Mouse (Mus musculus) kidney, embryonic 15.5 days (tissue): ENCODE measurements at regions not wholly inside any gene's neighbourhood (a gene's known extent, or its start where the extent isn't known, plus 50 kb on each side); places are given as distances from the start of the nearest gene placed in this dataset.

Experiments used
- ATAC-seq: fragments of 200-750 bp; cut with Nextera tagmentation; replicated peaks from 2 replicates; pipeline ENCODE4 v1.8.0; 2017; ENCODE audit warnings: moderate TSS enrichment; ENCODE audit not compliant: low FRiP score
- H3K27ac ChIP-seq: fragments of 300-500 bp; sonication (generic); 2 replicates; pipeline ENCODE4 v1.5.1; 2015; ENCODE audit warnings: mild to moderate bottlenecking, inconsistent platforms
- H3K27me3 ChIP-seq: fragments of 300-500 bp; sonication (generic); 2 replicates; pipeline ENCODE4 v1.6.1; 2015; ENCODE audit warnings: inconsistent platforms
- H3K36me3 ChIP-seq: fragments of 300-500 bp; sonication (generic); 2 replicates; pipeline ENCODE4 v1.6.1; 2015; ENCODE audit warnings: inconsistent platforms
- H3K4me1 ChIP-seq: fragments of 300-500 bp; sonication (generic); 2 replicates; pipeline ENCODE4 v1.6.1; 2015; ENCODE audit warnings: inconsistent platforms
- H3K4me2 ChIP-seq: fragments of 300-500 bp; sonication (generic); 2 replicates; pipeline ENCODE4 v1.6.1; 2015; ENCODE audit warnings: moderate library complexity, mild to moderate bottlenecking, inconsistent platforms
- H3K4me3 ChIP-seq: fragments of 300-500 bp; sonication (generic); replicated peaks from 2 replicates; pipeline ENCODE4 v1.5.1; 2015; ENCODE audit warnings: mild to moderate bottlenecking, inconsistent platforms
- H3K9ac ChIP-seq: fragments of 300-500 bp; sonication (generic); 2 replicates; pipeline ENCODE4 v1.6.1; 2015; ENCODE audit warnings: mild to moderate bottlenecking, inconsistent platforms
- H3K9me3 ChIP-seq: fragments of 300-500 bp; sonication (generic); replicated peaks from 2 replicates; pipeline ENCODE4 v1.6.1; 2016; ENCODE audit warnings: inconsistent platforms
- WGBS: fragments of 180-500 bp; shearing (Covaris S2); methylation state at CpG from one replicate; pipeline ENCODE4 v1.1.7; 2015; ENCODE audit warnings: mixed read lengths; 5-methylcytosine and 5-hydroxymethylcytosine counted together

- no peaks in the 10 kb centered on the region for H3K36me3 ChIP-seq
- no peak overlapping the region for H3K4me2 ChIP-seq
- 0 out of 2 replicates have a peak, but pooled peaks cover 6% of the 10 kb centered on the region for H3K9me3 ChIP-seq
- no peak overlapping the region for H3K9ac ChIP-seq
- H3K4me3 ChIP-seq, result no peak overlapping the region
- no peaks in the 10 kb centered on the region; the same call in 1 of the 2 replicates for H3K27me3 ChIP-seq
- no peak for ATAC-seq
- peaks cover 9% of the 10 kb centered on the region; the same call in 1 of the 2 replicates for H3K4me1 ChIP-seq
- WGBS, result 81% methylated on average over 3 of the region's 3 CpGs
- no peak overlapping the region for H3K27ac ChIP-seq
Observed at GRCm38 (mm10) chr4:153003338-153003737, 479.3 kb downstream of the Ajap1 start.

- ATAC-seq, result no peak
- Histone ChIP-seq H3K4me2 (no peak overlapping the region), H3K4me3 (no peak overlapping the region), H3K27me3 (no peaks in the 10 kb centered on the region; the same call in 1 of the 2 replicates), H3K36me3 (no peaks in the 10 kb centered on the region), H3K4me1 (peaks cover 9% of the 10 kb centered on the region; the same call in 1 of the 2 replicates), H3K9ac (no peak overlapping the region), H3K9me3 (0 out of 2 replicates have a peak, but pooled peaks cover 6% of the 10 kb centered on the region), H3K27ac (0 out of 2 replicates have a peak overlapping the region, but pooled peaks have one; percentile 32)
- 61% methylated on average over 4 of the region's 4 CpGs for WGBS
Observed at GRCm38 (mm10) chr4:153002516-153002915, 480.1 kb downstream of the Ajap1 start.

- Histone ChIP-seq H3K4me1 (peaks cover 9% of the 10 kb centered on the region; the same call in 1 of the 2 replicates), H3K27ac (no peak overlapping the region), H3K9me3 (0 out of 2 replicates have a peak, but pooled peaks cover 6% of the 10 kb centered on the region), H3K27me3 (no peaks in the 10 kb centered on the region; the same call in 1 of the 2 replicates), H3K4me2 (no peak overlapping the region), H3K4me3 (no peak overlapping the region), H3K36me3 (no peaks in the 10 kb centered on the region), H3K9ac (no peak overlapping the region)
- no peak for ATAC-seq
- WGBS, result 81% methylated on average over 6 of the region's 6 CpGs
Observed at GRCm38 (mm10) chr4:153001761-153002160, 480.9 kb downstream of the Ajap1 start.

GRCm38 (mm10) chr4:152999526-152999925 lies 483.1 kb downstream of the Ajap1 start:
- 50% methylated on average over 18 of the region's 18 CpGs for WGBS
- Histone ChIP-seq H3K4me2 (0 out of 2 replicates have a peak overlapping the region, but pooled peaks have one; percentile 10), H3K4me3 (no peak overlapping the region), H3K36me3 (no peaks in the 10 kb centered on the region), H3K4me1 (peaks cover 12% of the 10 kb centered on the region; the same call in 1 of the 2 replicates), H3K9me3 (no peaks in the 10 kb centered on the region), H3K9ac (no peak overlapping the region), H3K27ac (no peak overlapping the region; the same call in 1 of the 2 replicates), H3K27me3 (no peaks in the 10 kb centered on the region; the same call in 1 of the 2 replicates)
- ATAC-seq, result no peak

GRCm38 (mm10) chr4:152997251-152997650 lies 485.4 kb downstream of the Ajap1 start:
- no peaks in the 10 kb centered on the region for H3K36me3 ChIP-seq
- peaks cover 11% of the 10 kb centered on the region; the same call in 1 of the 2 replicates for H3K4me1 ChIP-seq
- ATAC-seq, result no peak
- no peaks in the 10 kb centered on the region for H3K9me3 ChIP-seq
- H3K9ac ChIP-seq, result no peak overlapping the region
- H3K27me3 ChIP-seq, result peaks cover 3% of the 10 kb centered on the region
- no peak overlapping the region for H3K27ac ChIP-seq
- H3K4me2 ChIP-seq, result no peak overlapping the region
- no peak overlapping the region for H3K4me3 ChIP-seq
- WGBS, result 80% methylated on average over 5 of the region's 5 CpGs

GRCm38 (mm10) chr4:152996641-152997040 lies 486.0 kb downstream of the Ajap1 start:
- no peaks in the 10 kb centered on the region for H3K9me3 ChIP-seq
- no peaks in the 10 kb centered on the region for H3K36me3 ChIP-seq
- H3K27me3 ChIP-seq, result peaks cover 3% of the 10 kb centered on the region
- no peak for ATAC-seq
- no peak overlapping the region for H3K4me3 ChIP-seq
- no peak overlapping the region for H3K4me2 ChIP-seq
- H3K27ac ChIP-seq, result no peak overlapping the region
- no peak overlapping the region for H3K9ac ChIP-seq
- H3K4me1 ChIP-seq, result peaks cover 10% of the 10 kb centered on the region; the same call in 1 of the 2 replicates
- WGBS, result 73% methylated on average over 2 of the region's 2 CpGs

GRCm38 (mm10) chr4:152995052-152995595 lies 487.5 kb downstream of the Ajap1 start:
- Histone ChIP-seq H3K4me1 (peaks cover 10% of the 10 kb centered on the region; the same call in 1 of the 2 replicates), H3K9me3 (no peaks in the 10 kb centered on the region), H3K4me2 (no peak overlapping the region), H3K9ac (no peak overlapping the region), H3K4me3 (no peak overlapping the region), H3K27ac (no peak overlapping the region), H3K36me3 (no peaks in the 10 kb centered on the region), H3K27me3 (peaks cover 3% of the 10 kb centered on the region)
- peak; percentile 55; the same call in 1 of the 2 replicates for ATAC-seq
- WGBS, result 43% methylated on average over 5 of the region's 5 CpGs

- WGBS, result 70% methylated on average over 3 of the region's 3 CpGs
- Histone ChIP-seq H3K27ac (no peak overlapping the region), H3K9ac (no peak overlapping the region), H3K27me3 (peaks cover 3% of the 10 kb centered on the region), H3K36me3 (no peaks in the 10 kb centered on the region), H3K4me3 (no peak overlapping the region), H3K4me2 (no peak overlapping the region), H3K9me3 (no peaks in the 10 kb centered on the region), H3K4me1 (peaks cover 9% of the 10 kb centered on the region; the same call in 1 of the 2 replicates)
- ATAC-seq, result no peak
Observed at GRCm38 (mm10) chr4:152994206-152994605, 488.4 kb downstream of the Ajap1 start.

GRCm38 (mm10) chr4:152990266-152990665 lies 492.3 kb downstream of the Ajap1 start:
- no peak overlapping the region for H3K9ac ChIP-seq
- no peak for ATAC-seq
- 0 out of 2 replicates have a peak, but pooled peaks cover 6% of the 10 kb centered on the region for H3K4me1 ChIP-seq
- 55% methylated on average over 5 of the region's 5 CpGs for WGBS
- peaks cover 3% of the 10 kb centered on the region; the same call in 1 of the 2 replicates for H3K27me3 ChIP-seq
- no peaks in the 10 kb centered on the region for H3K9me3 ChIP-seq
- no peak overlapping the region for H3K4me3 ChIP-seq
- H3K27ac ChIP-seq, result no peak overlapping the region
- H3K4me2 ChIP-seq, result no peak overlapping the region
- no peaks in the 10 kb centered on the region for H3K36me3 ChIP-seq

- Histone ChIP-seq H3K4me1 (0 out of 2 replicates have a peak, but pooled peaks cover 3% of the 10 kb centered on the region), H3K27me3 (peaks cover 1% of the 10 kb centered on the region; the same call in 1 of the 2 replicates), H3K9ac (no peak overlapping the region), H3K4me3 (no peak overlapping the region), H3K36me3 (no peaks in the 10 kb centered on the region), H3K4me2 (no peak overlapping the region), H3K9me3 (no peaks in the 10 kb centered on the region), H3K27ac (no peak overlapping the region)
- ATAC-seq, result no peak
- 63% methylated on average over 4 of the region's 4 CpGs for WGBS
Observed at GRCm38 (mm10) chr4:152987726-152988125, 494.9 kb downstream of the Ajap1 start.

- WGBS, result 62% methylated on average over 8 of the region's 8 CpGs
Observed at GRCm38 (mm10) chr4:152975012-152975675, 497.5 kb upstream of the Kcnab2 start.

GRCm38 (mm10) chr4:152963001-152963400 lies 485.3 kb upstream of the Kcnab2 start:
- H3K4me3 ChIP-seq, result no peak overlapping the region
- no peaks in the 10 kb centered on the region; the same call in 1 of the 2 replicates for H3K27me3 ChIP-seq
- peaks cover 5% of the 10 kb centered on the region; the same call in 1 of the 2 replicates for H3K4me1 ChIP-seq
- ATAC-seq, result no peak
- 48% methylated on average over 6 of the region's 6 CpGs for WGBS
- H3K9me3 ChIP-seq, result no peaks in the 10 kb centered on the region
- no peaks in the 10 kb centered on the region for H3K36me3 ChIP-seq
- no peak overlapping the region for H3K27ac ChIP-seq
- H3K4me2 ChIP-seq, result no peak overlapping the region
- no peak overlapping the region for H3K9ac ChIP-seq

More at GRCm38 (mm10) chr4:152975012-152975675, 497.5 kb upstream of the Kcnab2 start:
- Histone ChIP-seq H3K9ac (no peak overlapping the region), H3K27ac (no peak overlapping the region), H3K4me3 (no peak overlapping the region), H3K4me1 (0 out of 2 replicates have a peak, but pooled peaks cover 3% of the 10 kb centered on the region), H3K4me2 (no peak overlapping the region), H3K36me3 (no peaks in the 10 kb centered on the region), H3K27me3 (no peaks in the 10 kb centered on the region), H3K9me3 (no peaks in the 10 kb centered on the region)
- ATAC-seq, result no peak
